Comparison of ENCODE assay signal across 16 mouse cellular contexts in genomic region chr10:7731582-7731981, GRCm38 (mm10).
"Had no signal": no experiment of that assay in that cellular context is flagged by ENCODE, and none has a peak within 500 bp of the region (broad histone marks: within the 10 kb centered on the region; RNA-seq: fewer than 3 reads in every experiment).

No protein-coding gene starts in this region.

- ATAC-seq: liver, embryonic 12.5 days; midbrain, embryonic 15.5 days had no signal

- H3K4me2 ChIP-seq: liver, embryonic 12.5 days; lung, embryonic 14.5 days; midbrain, embryonic 11.5 days; midbrain, embryonic 15.5 days; neural tube, embryonic 12.5 days; stomach, embryonic 15.5 days had no signal

- DNase-seq: lung, adult 18-20 months; lung, embryonic 14.5 days; lung, postnatal 10 days; lung, postnatal 4 days; right cerebral cortex, postnatal 14 days; thymus, adult 2 months; thymus, postnatal 25 days; thymus, postnatal 4 days had no signal

- H3K36me3 ChIP-seq: liver, embryonic 12.5 days; midbrain, embryonic 15.5 days; neural tube, embryonic 12.5 days; stomach, embryonic 15.5 days had no signal

- H3K9me3 ChIP-seq: liver, embryonic 12.5 days; midbrain, embryonic 15.5 days; neural tube, embryonic 12.5 days; stomach, embryonic 15.5 days had no signal

- H3K4me1 ChIP-seq: stomach, embryonic 15.5 days had no signal

- H3K27me3 ChIP-seq: liver, embryonic 12.5 days; midbrain, embryonic 15.5 days; neural tube, embryonic 12.5 days; stomach, embryonic 15.5 days had no signal

- H3K4me3 ChIP-seq: liver, embryonic 12.5 days; midbrain, embryonic 15.5 days; myocyte; neural tube, embryonic 12.5 days; stomach, embryonic 15.5 days had no signal

- H3K27ac ChIP-seq: liver, embryonic 12.5 days; liver, embryonic 14.5 days; midbrain, embryonic 15.5 days; neural tube, embryonic 12.5 days; stomach, embryonic 15.5 days; stomach, postnatal 0 days had no signal

- H3K9ac ChIP-seq: liver, embryonic 12.5 days; liver, embryonic 14.5 days; lung, embryonic 14.5 days; midbrain, embryonic 15.5 days; neural tube, embryonic 12.5 days; stomach, embryonic 15.5 days had no signal
